Mouse (Mus musculus) limb, embryonic 11.5 days (tissue): ENCODE measurements around the gene Sigirr. TPM values are rescaled to one million over a fixed set of nuclear protein-coding genes. Genes with fewer than 3 reads are reported as not detected.
A peak's percentile ranks its signal among the peaks of the same experiment; 100 is the strongest.

Experiments used
- ATAC-seq: fragments of 200-750 bp; cut with Nextera tagmentation; 2 replicates; pipeline ENCODE4 v1.8.0; 2017; ENCODE audit warnings: low read depth; ENCODE audit not compliant: insufficient number of reproducible peaks, low FRiP score, low TSS enrichment
- DNase-seq: peaks from one replicate; pipeline ENCODE4 v3.0.0-alpha.2; 2015; ENCODE audit warnings: low spot score
- H3K27ac ChIP-seq: fragments of 300-500 bp; sonication (generic); replicated peaks from 2 replicates; pipeline ENCODE4 v1.5.1; 2014; ENCODE audit warnings: low read depth, mild to moderate bottlenecking, low read length
- H3K27me3 ChIP-seq: fragments of 300-500 bp; sonication (generic); 2 replicates; pipeline ENCODE4 v1.6.1; 2014; ENCODE audit warnings: mild to moderate bottlenecking, low read length, mixed read lengths; ENCODE audit not compliant: control insufficient read depth, insufficient read depth
- H3K36me3 ChIP-seq: fragments of 300-500 bp; sonication (generic); 2 replicates; pipeline ENCODE4 v1.6.1; 2014; ENCODE audit warnings: mild to moderate bottlenecking, low read length, moderate library complexity, mixed read lengths; ENCODE audit not compliant: control insufficient read depth, insufficient read depth
- H3K4me1 ChIP-seq: fragments of 300-500 bp; sonication (generic); 2 replicates; pipeline ENCODE4 v1.6.1; 2014; ENCODE audit warnings: low read length, mixed read lengths; ENCODE audit not compliant: control insufficient read depth, insufficient read depth
- H3K4me2 ChIP-seq: fragments of 300-500 bp; sonication (generic); 2 replicates; pipeline ENCODE4 v1.6.1; 2014; ENCODE audit warnings: low read depth, mild to moderate bottlenecking, moderate library complexity; ENCODE audit not compliant: severe bottlenecking
- H3K4me3 ChIP-seq: fragments of 300-500 bp; sonication (generic); 2 replicates; pipeline ENCODE4 v1.5.1; 2014; ENCODE audit warnings: low read depth, low read length
- H3K9ac ChIP-seq: fragments of 300-500 bp; sonication (generic); 2 replicates; pipeline ENCODE4 v1.6.1; 2014; ENCODE audit warnings: mild to moderate bottlenecking, low read length
- H3K9me3 ChIP-seq: fragments of 300-500 bp; sonication (generic); 2 replicates; pipeline ENCODE4 v1.6.1; 2016; ENCODE audit warnings: low read length; ENCODE audit not compliant: control insufficient read depth
- WGBS: fragments of 180-500 bp; shearing (Covaris S2); extraction: QIAGEN DNeasy Blood & Tissue Kit; methylation state at CpG from one replicate; pipeline ENCODE4 v1.1.7; 2014; 5-methylcytosine and 5-hydroxymethylcytosine counted together
- polyA plus RNA-seq: library from polyadenylated mRNA; unstranded; fragments of >200 nt; fragmentation: Nextera tagmentation; extraction: Ambion mirVana; gene quantifications from 2 replicates; pipeline ENCODE4 v1.2.1, GENCODE M21; 2014

Gene Sigirr
- polyA plus RNA-seq, 1 experiment from 2014 or later = 2.8 TPM

GRCm38 (mm10) chr7:141120605-141121004, 20.2 kb upstream of the Sigirr start:
- peaks cover 8% of the 10 kb centered on the region for H3K27me3 ChIP-seq
- ATAC-seq (no peak), DNase-seq (no peak)
- no peak overlapping the region for H3K27ac ChIP-seq
- WGBS = 81% methylated on average over 3 of the region's 3 CpGs
- H3K4me3 ChIP-seq = no peak overlapping the region
- no peak overlapping the region for H3K9ac ChIP-seq
- no peak overlapping the region for H3K4me2 ChIP-seq
- H3K36me3 ChIP-seq = no peaks in the 10 kb centered on the region
- H3K9me3 ChIP-seq = no peaks in the 10 kb centered on the region
- H3K4me1 ChIP-seq = no peaks in the 10 kb centered on the region

GRCm38 (mm10) chr7:141119487-141119886, 19.1 kb upstream of the Sigirr start:
- ATAC-seq = no peak

GRCm38 (mm10) chr7:141117636-141118035, 17.3 kb upstream of the Sigirr start, which contains the start of gene Ano9:
Gene Ano9, minus strand, starts transcription at chr7:141117806.
- H3K4me2 ChIP-seq = peak within 1 kb of the TSS; percentile 28; the same call in 1 of the 2 replicates
- no peaks in the 10 kb centered on the region for H3K4me1 ChIP-seq
- no peaks in the 10 kb centered on the region for H3K36me3 ChIP-seq
- peaks cover 8% of the 10 kb centered on the region for H3K27me3 ChIP-seq
- H3K4me3 ChIP-seq = no peak within 1 kb of the TSS
- WGBS = 10% methylated on average over 9 of the region's 9 CpGs
- no peaks in the 10 kb centered on the region for H3K9me3 ChIP-seq
- DNase-seq = peak; percentile 27
- H3K9ac ChIP-seq = no peak within 1 kb of the TSS
- ATAC-seq = no peak
- no peak within 1 kb of the TSS for H3K27ac ChIP-seq

More at GRCm38 (mm10) chr7:141119487-141119886, 19.1 kb upstream of the Sigirr start:
- Histone ChIP-seq H3K4me2 (no peak overlapping the region), H3K9ac (no peak overlapping the region), H3K27me3 (peaks cover 8% of the 10 kb centered on the region), H3K27ac (no peak overlapping the region), H3K4me3 (no peak overlapping the region), H3K4me1 (no peaks in the 10 kb centered on the region), H3K36me3 (no peaks in the 10 kb centered on the region), H3K9me3 (no peaks in the 10 kb centered on the region)
- 71% methylated on average over 3 of the region's 3 CpGs for WGBS
- DNase-seq = no peak

- ATAC-seq (no peak), DNase-seq (no peak)
- 86% methylated on average over 9 of the region's 9 CpGs for WGBS
- no peak overlapping the region for H3K9ac ChIP-seq
- no peaks in the 10 kb centered on the region for H3K4me1 ChIP-seq
- H3K36me3 ChIP-seq = no peaks in the 10 kb centered on the region
- no peak overlapping the region for H3K4me2 ChIP-seq
- no peak overlapping the region for H3K4me3 ChIP-seq
- H3K27ac ChIP-seq = no peak overlapping the region
- H3K9me3 ChIP-seq = no peaks in the 10 kb centered on the region
- H3K27me3 ChIP-seq = peaks cover 8% of the 10 kb centered on the region
Measured at GRCm38 (mm10) chr7:141115874-141116273, 15.5 kb upstream of the Sigirr start.

DNA sequence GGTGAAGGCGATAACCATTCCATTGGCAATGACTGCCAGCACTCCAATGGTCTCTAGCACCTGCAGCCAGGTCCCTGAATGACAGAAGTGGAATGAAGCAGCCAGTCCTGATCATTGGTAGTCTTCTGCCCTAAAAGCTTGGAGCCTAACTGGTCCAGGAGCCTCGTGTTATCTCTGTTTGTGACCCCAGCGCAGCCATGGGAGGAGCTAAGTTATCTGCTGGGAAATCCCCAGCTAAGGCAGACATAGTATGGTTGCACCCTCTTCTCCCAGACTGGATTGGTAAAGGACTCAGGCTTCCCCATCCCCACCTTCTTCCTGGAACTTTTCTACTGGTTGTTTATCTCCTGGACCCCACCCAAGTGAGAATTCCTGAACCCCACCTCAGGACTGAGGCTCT, 2.8 kb upstream of the Sigirr start:
- Histone ChIP-seq H3K9me3 (no peaks in the 10 kb centered on the region), H3K9ac (no peak overlapping the region), H3K27me3 (peaks cover 28% of the 10 kb centered on the region), H3K4me3 (no peak overlapping the region), H3K36me3 (no peaks in the 10 kb centered on the region), H3K4me1 (no peaks in the 10 kb centered on the region), H3K27ac (no peak overlapping the region), H3K4me2 (no peak overlapping the region)
- ATAC-seq (no peak), DNase-seq (no peak)
- 65% methylated on average over 3 of the region's 3 CpGs for WGBS

GRCm38 (mm10) chr7:141097177-141097576, 3.2 kb downstream of the Sigirr start:
- no peak overlapping the region for H3K4me2 ChIP-seq
- no peak overlapping the region for H3K27ac ChIP-seq
- H3K4me1 ChIP-seq = no peaks in the 10 kb centered on the region
- no peaks in the 10 kb centered on the region for H3K36me3 ChIP-seq
- H3K27me3 ChIP-seq = peaks cover 28% of the 10 kb centered on the region
- no peak overlapping the region for H3K4me3 ChIP-seq
- H3K9me3 ChIP-seq = no peaks in the 10 kb centered on the region
- 77% methylated on average over 5 of the region's 5 CpGs for WGBS
- H3K9ac ChIP-seq = no peak overlapping the region
- DNase-seq (no peak), ATAC-seq (no peak)

DNA sequence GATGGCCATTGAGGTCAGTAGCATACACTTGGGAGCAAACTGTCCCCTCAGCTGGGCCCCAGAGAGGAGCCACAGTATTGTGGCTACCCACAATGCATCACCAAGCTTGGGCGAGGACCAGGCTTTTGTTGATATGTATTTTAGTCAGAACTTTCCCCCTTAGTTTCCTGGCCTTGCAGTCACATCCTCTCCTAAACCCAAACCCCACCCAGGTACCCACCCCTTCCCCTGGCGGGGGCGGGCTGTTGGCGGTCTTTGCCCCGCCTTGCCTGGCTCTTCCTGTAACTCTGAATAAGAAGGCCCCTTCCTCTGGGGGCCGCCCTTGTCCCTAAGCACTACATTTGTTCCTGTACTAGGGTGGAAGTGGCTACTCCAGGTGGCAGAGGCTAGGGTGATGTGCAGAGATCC, 3.7 kb downstream of the Sigirr start:
- no peaks in the 10 kb centered on the region for H3K4me1 ChIP-seq
- no peak overlapping the region for H3K9ac ChIP-seq
- no peak for DNase-seq
- ATAC-seq = no peak
- no peak overlapping the region for H3K27ac ChIP-seq
- no peaks in the 10 kb centered on the region for H3K9me3 ChIP-seq
- H3K4me2 ChIP-seq = no peak overlapping the region
- 45% methylated on average over 6 of the region's 6 CpGs for WGBS
- H3K36me3 ChIP-seq = no peaks in the 10 kb centered on the region
- H3K4me3 ChIP-seq = no peak overlapping the region
- H3K27me3 ChIP-seq = peaks cover 27% of the 10 kb centered on the region

GRCm38 (mm10) chr7:141096021-141096420, 4.4 kb downstream of the Sigirr start:
- H3K9ac ChIP-seq = no peak overlapping the region
- no peak overlapping the region for H3K4me3 ChIP-seq
- DNase-seq (no peak), ATAC-seq (no peak)
- H3K27ac ChIP-seq = no peak overlapping the region
- no peaks in the 10 kb centered on the region for H3K4me1 ChIP-seq
- no peaks in the 10 kb centered on the region for H3K36me3 ChIP-seq
- 82% methylated on average over 6 of the region's 6 CpGs for WGBS
- H3K4me2 ChIP-seq = no peak overlapping the region
- peaks cover 23% of the 10 kb centered on the region for H3K27me3 ChIP-seq
- no peaks in the 10 kb centered on the region for H3K9me3 ChIP-seq

DNA sequence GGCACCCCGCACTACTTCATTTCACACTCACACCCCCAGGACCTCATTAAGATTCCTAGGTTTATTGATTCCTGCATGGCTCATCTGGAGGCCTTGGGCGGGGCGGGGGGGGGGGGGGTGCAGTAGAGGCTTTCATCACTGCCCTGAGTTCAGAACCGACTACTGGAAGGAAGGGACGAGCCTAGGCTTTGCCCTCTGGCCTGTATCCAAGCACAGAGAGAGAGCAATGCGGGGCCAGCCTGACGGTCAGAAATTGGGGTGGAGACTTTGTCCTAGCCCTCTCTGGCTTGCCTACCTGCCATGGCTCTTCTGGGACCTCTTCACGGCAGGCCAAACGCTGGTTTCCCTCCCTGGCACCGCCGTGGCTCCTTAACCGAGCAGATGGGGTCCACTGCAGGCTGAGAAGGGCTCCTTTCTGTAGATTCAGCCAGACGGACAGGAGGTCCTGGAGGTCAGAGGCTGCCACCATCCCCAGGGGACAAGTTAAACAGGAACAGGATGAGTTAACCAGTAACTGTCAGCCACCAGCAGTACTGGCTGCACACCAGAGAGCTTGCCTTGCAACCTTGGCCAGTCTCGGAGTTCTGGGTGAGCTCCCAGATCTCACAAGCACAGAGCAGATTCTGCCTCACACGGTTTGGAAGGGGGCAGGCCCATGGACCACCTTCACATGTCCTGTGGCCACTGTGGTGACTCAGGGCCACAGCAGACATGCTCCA, 5.7 kb downstream of the Sigirr start:
- Histone ChIP-seq H3K36me3 (no peaks in the 10 kb centered on the region; the same call in 1 of the 2 replicates), H3K4me2 (no peak overlapping the region), H3K9me3 (no peaks in the 10 kb centered on the region), H3K9ac (no peak overlapping the region), H3K27ac (no peak overlapping the region), H3K4me3 (no peak overlapping the region), H3K27me3 (peaks cover 13% of the 10 kb centered on the region), H3K4me1 (no peaks in the 10 kb centered on the region)
- 65% methylated on average over 13 of the region's 15 CpGs for WGBS
- DNase-seq (no peak), ATAC-seq (no peak)
